Mouse (Mus musculus) left cerebral cortex, postnatal 10 days (tissue): ENCODE measurements around the gene Irx3. TPM values are rescaled to one million over a fixed set of nuclear protein-coding genes. Genes with fewer than 3 reads are reported as not detected.

Experiments
- DNase-seq, 2 experiments: peaks; one replicate each; pipeline ENCODE4 v3.0.0; 2021 to 2022; ENCODE audit warnings: low spot score in 2 of 2, mixed read lengths in 1 of 2; ENCODE audit errors: extremely low spot score in 1 of 2
- intact Hi-C: fragments of 180-260 bp; cut with DNase I; formaldehyde crosslinking; loops from one replicate; pipeline ENCODE4 v1.15.1; 2025
- total RNA-seq, 2 experiments: library from RNA; stranded (reverse); gene quantifications; 2 replicates each; pipeline ENCODE4 v1.2.3; 2021

The Irx3 gene
- under 1 TPM; 0.17 to 0.18 TPM for total RNA-seq

GRCm38 (mm10) chr8:91801839-91802238, at the start of gene Irx3:
Gene Irx3 (minus strand): TSS chr8:91802067.
- peak in 1 of 2 experiments; percentile 70 for DNase-seq
- intact Hi-C loops, result loop anchor here (2.0 to 10.0 kb wide), 3 partner anchors 427 to 873 kb away; partner anchors contain the start of gene Irx6

- DNase-seq, result no peak
- intact Hi-C loops, result no loop called here
These were observed 49.5 kb upstream of the Irx3 start for GRCm38 (mm10) chr8:91851359-91851758.

GRCm38 (mm10) chr8:91849984-91850383, 48.1 kb upstream of the Irx3 start:
- no peak for DNase-seq
- intact Hi-C loops, result no loop called here

GRCm38 (mm10) chr8:91849529-91849928, 47.7 kb upstream of the Irx3 start:
- intact Hi-C loops, result no loop called here

DNA sequence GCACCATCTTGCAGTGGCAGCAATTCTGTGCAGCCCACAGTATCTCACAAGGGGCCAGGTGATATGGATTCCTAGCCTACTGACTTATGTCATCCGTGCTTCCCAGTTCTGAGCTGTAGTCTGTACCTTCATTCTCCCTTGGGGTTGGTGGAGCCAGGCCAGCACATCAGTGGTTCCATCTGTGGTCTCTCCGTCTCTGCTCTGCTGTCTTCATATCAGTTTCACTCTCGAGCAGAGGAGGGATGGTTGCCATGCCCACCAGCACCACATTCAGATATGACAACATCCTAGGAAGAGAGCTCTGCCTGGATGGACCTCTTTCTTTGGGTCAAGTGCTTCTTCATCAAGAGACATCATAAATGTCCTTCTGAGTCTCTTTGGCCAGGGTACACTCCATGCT, 43.8 kb upstream of the Irx3 start:
- peak; percentile 23 to 33 for DNase-seq
- intact Hi-C loops, result no loop called here

More at GRCm38 (mm10) chr8:91849529-91849928, 47.7 kb upstream of the Irx3 start:
- DNase-seq, result no peak

DNA sequence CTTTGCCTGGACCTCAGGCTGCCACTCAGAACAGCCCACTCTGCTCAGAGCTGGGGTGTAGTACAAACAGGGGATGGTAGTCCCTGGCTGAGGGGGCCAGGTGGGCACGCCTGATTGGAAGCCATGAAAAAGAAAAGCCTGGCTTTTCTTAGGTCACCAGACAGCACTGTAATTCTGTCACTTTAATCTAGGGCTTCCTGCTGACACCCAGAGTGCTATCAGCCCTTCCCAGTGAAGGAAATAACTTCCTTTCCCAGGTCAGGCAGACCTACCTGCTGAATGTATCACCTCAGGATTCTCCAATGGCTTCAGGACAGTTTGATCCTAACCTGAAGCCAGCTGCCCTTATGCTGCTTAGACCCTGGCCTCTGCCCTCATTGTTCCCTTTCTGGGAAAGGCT, 35.3 kb upstream of the Irx3 start:
- DNase-seq, result no peak
- intact Hi-C loops, result no loop called here

DNA sequence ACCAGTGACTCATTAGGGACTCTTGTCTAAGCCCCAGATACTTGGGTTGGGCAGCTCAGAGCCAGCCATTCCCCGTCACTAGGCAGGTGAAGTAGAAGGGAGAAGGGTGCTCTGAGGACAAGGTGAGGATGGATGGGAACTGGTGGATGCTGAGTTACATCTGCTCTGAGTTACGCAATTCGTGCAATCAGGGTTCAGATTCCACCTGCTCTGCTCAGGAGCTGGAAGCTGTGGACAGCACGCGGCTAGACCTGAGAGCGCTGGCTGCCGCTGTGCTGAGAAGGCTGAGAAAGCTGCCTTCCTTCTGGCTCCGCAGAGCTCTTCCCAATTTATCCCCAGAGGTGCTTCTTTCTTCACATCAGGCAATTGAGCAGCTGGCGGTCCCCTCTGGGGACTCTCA, 34.8 kb upstream of the Irx3 start:
- intact Hi-C loops, result no loop called here
- DNase-seq, result no peak

- no peak for DNase-seq
- intact Hi-C loops, result no loop called here
These were observed 25.8 kb upstream of the Irx3 start for GRCm38 (mm10) chr8:91827661-91828060.

GRCm38 (mm10) chr8:91827192-91827591, 25.3 kb upstream of the Irx3 start:
- no peak for DNase-seq

DNA sequence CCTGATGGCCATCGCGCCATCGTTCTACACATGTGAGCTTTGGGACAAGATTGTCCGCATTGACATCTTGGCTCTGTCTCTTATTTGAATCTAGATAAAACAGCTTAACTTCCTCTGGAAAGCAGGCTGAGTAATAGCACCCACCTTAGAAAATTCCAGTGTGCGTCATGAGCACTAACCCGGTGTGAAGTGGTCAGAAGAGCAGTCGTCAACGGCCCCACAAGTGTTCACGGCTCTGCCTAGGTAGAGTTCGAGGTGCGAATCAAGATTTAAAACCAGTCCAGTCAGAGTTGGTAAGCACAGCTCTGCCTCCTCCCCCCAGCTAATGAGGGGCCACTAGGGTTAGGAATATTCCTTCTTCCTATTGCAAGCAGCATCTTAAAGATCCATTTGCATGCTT, 21.5 kb upstream of the Irx3 start:
- no peak for DNase-seq
- intact Hi-C loops, result no loop called here

More at GRCm38 (mm10) chr8:91827192-91827591, 25.3 kb upstream of the Irx3 start:
- intact Hi-C loops, result no loop called here

GRCm38 (mm10) chr8:91822746-91823145, 20.9 kb upstream of the Irx3 start:
- DNase-seq, result no peak
- intact Hi-C loops, result no loop called here

- intact Hi-C loops, result no loop called here
- DNase-seq, result no peak
These were observed 20.1 kb upstream of the Irx3 start for GRCm38 (mm10) chr8:91821976-91822375.

GRCm38 (mm10) chr8:91819778-91820177, 17.9 kb upstream of the Irx3 start:
- DNase-seq, result no peak
- intact Hi-C loops, result loop anchor here (10.0 kb wide), 1 partner anchor 905 kb away; no protein-coding TSS in a partner anchor

DNA sequence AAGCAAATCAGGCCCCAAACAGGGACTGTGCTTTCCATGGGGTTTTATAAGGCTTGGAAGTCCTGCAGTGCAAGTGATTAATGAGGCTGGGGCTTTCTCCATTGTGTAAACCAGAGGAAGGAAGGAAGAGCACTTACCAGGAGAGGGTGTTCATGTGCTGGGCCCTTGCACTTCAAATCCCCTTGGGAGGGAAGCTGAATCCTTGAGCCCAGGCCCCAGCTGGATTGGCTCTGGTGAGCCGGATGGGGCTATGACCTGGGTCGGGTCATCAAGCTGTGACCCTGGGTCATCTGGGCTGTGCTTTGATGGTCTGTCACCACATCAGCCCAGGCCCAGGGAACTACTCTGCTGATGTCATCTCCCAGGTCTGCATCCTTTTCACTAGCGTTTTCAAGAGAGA, 16.9 kb upstream of the Irx3 start:
- no peak for DNase-seq
- intact Hi-C loops, result loop anchor here (10.0 kb wide), 1 partner anchor 906 kb away; no protein-coding TSS in a partner anchor

- intact Hi-C loops, result loop anchor here (10.0 kb wide), 1 partner anchor 911 kb away; no protein-coding TSS in a partner anchor
These were observed 12.2 kb upstream of the Irx3 start for GRCm38 (mm10) chr8:91814106-91814505.

GRCm38 (mm10) chr8:91806720-91807241, 4.9 kb upstream of the Irx3 start:
- DNase-seq, result no peak
- intact Hi-C loops, result loop anchor here (10.0 kb wide), 2 partner anchors 432 to 868 kb away; partner anchors contain the start of gene Irx6

More at GRCm38 (mm10) chr8:91814106-91814505, 12.2 kb upstream of the Irx3 start:
- DNase-seq, result no peak

DNA sequence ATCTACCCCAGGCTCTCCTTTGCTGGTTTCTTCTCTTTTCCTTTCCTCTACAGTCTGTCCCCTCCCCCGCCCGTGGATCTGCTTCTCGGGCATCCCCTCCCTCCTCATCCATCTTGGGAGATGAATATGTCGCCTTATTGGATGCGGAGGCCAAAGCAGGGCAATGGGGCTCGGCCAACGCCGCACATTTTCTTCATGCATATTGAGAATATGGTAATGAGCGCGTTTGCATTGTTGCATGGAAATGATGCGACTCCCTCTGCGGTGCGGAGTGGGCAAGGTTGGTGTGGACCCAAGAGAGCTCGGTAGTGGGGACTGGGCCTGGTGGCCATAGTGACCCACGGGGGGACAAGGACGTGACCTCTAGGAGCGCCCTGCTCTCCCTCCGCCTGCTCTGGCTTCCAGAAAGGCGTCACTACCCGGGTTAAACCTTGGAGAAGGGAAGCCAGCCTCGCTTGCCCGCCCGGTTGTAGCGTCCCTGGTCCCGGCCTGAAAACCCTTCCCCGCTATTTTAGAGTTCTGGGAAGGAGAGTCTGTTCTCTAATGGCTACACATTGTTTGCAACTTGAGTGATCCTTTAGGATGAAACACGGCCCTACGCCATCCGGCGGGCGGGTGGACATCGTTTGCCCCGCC, 4.3 kb upstream of the Irx3 start:
- no peak for DNase-seq
- intact Hi-C loops, result loop anchor here (10.0 kb wide), 2 partner anchors 431 to 869 kb away; partner anchors contain the start of gene Irx6

- no peak for DNase-seq
- intact Hi-C loops, result loop anchor here (10.0 kb wide), 2 partner anchors 430 to 870 kb away; partner anchors contain the start of gene Irx6
These were observed 3.4 kb upstream of the Irx3 start for GRCm38 (mm10) chr8:91805254-91805671.

GRCm38 (mm10) chr8:91804403-91805253, 2.8 kb upstream of the Irx3 start:
- intact Hi-C loops, result loop anchor here (10.0 kb wide), 2 partner anchors 430 to 870 kb away; partner anchors contain the start of gene Irx6

More at GRCm38 (mm10) chr8:91804403-91805253, 2.8 kb upstream of the Irx3 start:
- no peak for DNase-seq
